14 mouse cellular contexts compared by ENCODE assay signal in genomic region chr5:101937362-101937761, GRCm38 (mm10).
DNase-seq lines count a peak whose midpoint lies in the region; ATAC-seq and TF ChIP-seq lines count a peak whose summit lies in the region.
"Had no signal": no experiment of that assay in that cellular context is flagged by ENCODE, and none has a peak within 500 bp of the region (broad histone marks: within the 10 kb centered on the region; RNA-seq: fewer than 3 reads in every experiment).

No protein-coding gene starts in this region.

- H3K9me3 ChIP-seq in heart, embryonic 16.5 days (replicated peaks; ENCODE audit: control insufficient read depth, low read length), result no peaks in the 10 kb centered on the region
- H3K9me3 ChIP-seq in heart, embryonic 11.5 days (replicated peaks; ENCODE audit: control insufficient read depth, low read length), result no peaks in the 10 kb centered on the region
- H3K9me3 ChIP-seq in intestine, postnatal 0 days (ENCODE audit: control insufficient read depth), result no peaks in the 10 kb centered on the region
- H3K9me3 ChIP-seq in stomach, embryonic 14.5 days (ENCODE audit: control insufficient read depth, low read depth, low read length), result no peaks in the 10 kb centered on the region
- H3K9me3 ChIP-seq in liver, embryonic 12.5 days (replicated peaks), result no peaks in the 10 kb centered on the region
- H3K9me3 ChIP-seq: megakaryocyte, embryonic 14.5 days had no signal

- peak; percentile 44 for DNase-seq in ZHBTc4 (ENCODE audit: low read depth, low spot score)
- no peak for DNase-seq in left cerebral cortex, postnatal 14 days (ENCODE audit: low spot score in 2 of 2)
- DNase-seq: adrenal gland, adult 8-10 months; spleen, adult 18-20 months; thymus, postnatal 14 days had no signal

- no peak for TF ChIP-seq CTCF in intestine, postnatal 0 days (IDR thresholded peaks at IDR 0.05; ENCODE audit: low read depth)

- 0 out of 2 replicates have a peak overlapping the region, but pooled peaks have one; percentile 7 for H3K27ac ChIP-seq in heart, embryonic 16.5 days (ENCODE audit: low read length)
- no peak overlapping the region for H3K27ac ChIP-seq in heart, embryonic 11.5 days (ENCODE audit: low read depth, low read length)
- no peak overlapping the region for H3K27ac ChIP-seq in intestine, postnatal 0 days (ENCODE audit: low read depth, low read length)
- H3K27ac ChIP-seq in stomach, embryonic 14.5 days (ENCODE audit: low read length), result no peak overlapping the region
- no peak overlapping the region for H3K27ac ChIP-seq in liver, embryonic 12.5 days

- H3K4me2 ChIP-seq in heart, embryonic 16.5 days (ENCODE audit: low read depth, low read length), result no peak overlapping the region
- H3K4me2 ChIP-seq in heart, embryonic 11.5 days, result no peak overlapping the region
- H3K4me2 ChIP-seq in intestine, postnatal 0 days (replicated peaks; ENCODE audit: low read depth), result no peak overlapping the region
- H3K4me2 ChIP-seq in stomach, embryonic 14.5 days (replicated peaks; ENCODE audit: low read depth, low read length), result no peak overlapping the region
- H3K4me2 ChIP-seq in liver, embryonic 12.5 days, result no peak overlapping the region

- no peak; the same call in 1 of the 2 replicates for ATAC-seq in heart, embryonic 16.5 days (replicated peaks; ENCODE audit: extremely low read depth, insufficient read depth, low FRiP score)
- ATAC-seq in heart, embryonic 11.5 days (replicated peaks; ENCODE audit: insufficient number of reproducible peaks, low FRiP score, low TSS enrichment), result no peak
- ATAC-seq in intestine, postnatal 0 days, result peak; percentile 36; the same call in 1 of the 2 replicates
- peak; percentile 77 for ATAC-seq in stomach, embryonic 14.5 days (ENCODE audit: insufficient number of reproducible peaks, insufficient read depth, low FRiP score, low read depth)
- no peak for ATAC-seq in megakaryocyte-erythroid progenitor cell, adult 5-6 weeks (replicated peaks; ENCODE audit: low FRiP score, low TSS enrichment, poor library complexity, severe bottlenecking)
- no peak for ATAC-seq in liver, embryonic 12.5 days
- ATAC-seq: inflammation-experienced regulatory T-cells, adult 6 months had no signal

- peaks cover 30% of the 10 kb centered on the region for H3K36me3 ChIP-seq in heart, embryonic 16.5 days (ENCODE audit: control insufficient read depth, insufficient read depth)
- H3K36me3 ChIP-seq in heart, embryonic 11.5 days (ENCODE audit: control insufficient read depth, insufficient read depth, low read length), result peaks cover 25% of the 10 kb centered on the region
- peaks cover 52% of the 10 kb centered on the region for H3K36me3 ChIP-seq in intestine, postnatal 0 days (ENCODE audit: control insufficient read depth, insufficient read depth)
- H3K36me3 ChIP-seq in stomach, embryonic 14.5 days (ENCODE audit: control insufficient read depth, insufficient read depth, low read length), result peaks cover 48% of the 10 kb centered on the region
- H3K36me3 ChIP-seq in liver, embryonic 12.5 days, result peaks cover 74% of the 10 kb centered on the region

- no peaks in the 10 kb centered on the region for H3K27me3 ChIP-seq in heart, embryonic 16.5 days (ENCODE audit: control insufficient read depth, insufficient read depth, low read length)
- H3K27me3 ChIP-seq in heart, embryonic 11.5 days (ENCODE audit: control insufficient read depth, insufficient read depth, low read length), result no peaks in the 10 kb centered on the region
- H3K27me3 ChIP-seq in intestine, postnatal 0 days (replicated peaks; ENCODE audit: control insufficient read depth, insufficient read depth, low read length), result no peaks in the 10 kb centered on the region
- H3K27me3 ChIP-seq in stomach, embryonic 14.5 days (ENCODE audit: control insufficient read depth, insufficient read depth, low read length), result no peaks in the 10 kb centered on the region
- no peaks in the 10 kb centered on the region for H3K27me3 ChIP-seq in liver, embryonic 12.5 days (replicated peaks)
- H3K27me3 ChIP-seq: megakaryocyte, embryonic 14.5 days had no signal

- H3K4me3 ChIP-seq in heart, embryonic 16.5 days (ENCODE audit: low read length), result no peak overlapping the region
- no peak overlapping the region for H3K4me3 ChIP-seq in heart, embryonic 11.5 days (ENCODE audit: low read depth, low read length)
- no peak overlapping the region for H3K4me3 ChIP-seq in intestine, postnatal 0 days (ENCODE audit: low read depth, low read length)
- no peak overlapping the region for H3K4me3 ChIP-seq in stomach, embryonic 14.5 days (ENCODE audit: low read depth, low read length)
- no peak overlapping the region for H3K4me3 ChIP-seq in liver, embryonic 12.5 days
- H3K4me3 ChIP-seq: erythroblast, embryonic 14.5 days; megakaryocyte, embryonic 14.5 days had no signal

- H3K4me1 ChIP-seq in heart, embryonic 16.5 days (ENCODE audit: control insufficient read depth, insufficient read depth, low read length), result peaks cover 18% of the 10 kb centered on the region
- peaks cover 7% of the 10 kb centered on the region for H3K4me1 ChIP-seq in heart, embryonic 11.5 days (ENCODE audit: control insufficient read depth, insufficient read depth, low read length)
- no peaks in the 10 kb centered on the region for H3K4me1 ChIP-seq in intestine, postnatal 0 days (replicated peaks; ENCODE audit: control insufficient read depth, insufficient read depth, low read length)
- H3K4me1 ChIP-seq in stomach, embryonic 14.5 days (ENCODE audit: control insufficient read depth, insufficient read depth, low read length), result peaks cover 17% of the 10 kb centered on the region
- H3K4me1 ChIP-seq in liver, embryonic 12.5 days, result no peaks in the 10 kb centered on the region

- 54% methylated on average over 21 of the region's 21 CpGs for WGBS in heart, embryonic 16.5 days
- WGBS in heart, embryonic 11.5 days (ENCODE audit: insufficient replicate concordance), result 75% methylated on average over 21 of the region's 21 CpGs
- WGBS in intestine, postnatal 0 days, result 47% methylated on average over 21 of the region's 21 CpGs
- 61% methylated on average over 21 of the region's 21 CpGs for WGBS in stomach, embryonic 14.5 days
- WGBS in liver, embryonic 12.5 days (ENCODE audit: insufficient replicate concordance), result 86% methylated on average over 21 of the region's 21 CpGs

- intact Hi-C loops in left cerebral cortex, postnatal 14 days (cut with DNase I), result loop anchor here (10.0 kb wide), 1 partner anchor 137 kb away; no protein-coding TSS in a partner anchor

- no peak overlapping the region for H3K9ac ChIP-seq in heart, embryonic 16.5 days (ENCODE audit: low read length)
- no peak overlapping the region for H3K9ac ChIP-seq in heart, embryonic 11.5 days (ENCODE audit: low read depth, low read length)
- H3K9ac ChIP-seq in intestine, postnatal 0 days (ENCODE audit: low read depth, low read length), result no peak overlapping the region
- no peak overlapping the region for H3K9ac ChIP-seq in stomach, embryonic 14.5 days (replicated peaks; ENCODE audit: low read depth, low read length)
- H3K9ac ChIP-seq in liver, embryonic 12.5 days, result no peak overlapping the region

Comparison
In these comparisons a context has a peak if more than half of its experiments do, and no peak if none do; other contexts are left out.
1. ATAC-seq: peak in intestine, postnatal 0 days (single experiment) and stomach, embryonic 14.5 days (single experiment); none in heart, embryonic 16.5 days (single experiment), heart, embryonic 11.5 days (single experiment), megakaryocyte-erythroid progenitor cell, adult 5-6 weeks (single experiment) and liver, embryonic 12.5 days (single experiment).